Mouse (Mus musculus): ENCODE measurements around the gene Rps18.
"Not testable (repeated sequence)": the region's sequence is repeated elsewhere in the genome, so short reads cannot be mapped to it uniquely, and the experiment has no call there.

Rps18 gene

GRCm38 (mm10) chr17:33909869-33910250 is 45.9 kb downstream of the Rps18 start:
- DNase-seq (ENCODE audit: low read depth in 1 of 2, low spot score in 2 of 2), result peak in 1 of 2 experiments; percentile 53

- peak; percentile 92 to 96 for DNase-seq (ENCODE audit: low read depth in 1 of 2, low spot score in 2 of 2)
These were observed 46.5 kb downstream of the Rps18 start, which contains the start of gene Daxx for GRCm38 (mm10) chr17:33909077-33909868. Gene Daxx, plus strand, starts transcription at chr17:33909414.

- DNase-seq (ENCODE audit: low read depth in 1 of 2, low spot score in 2 of 2), result no peak
These were observed 47.3 kb downstream of the Rps18 start for GRCm38 (mm10) chr17:33908331-33909076.

GRCm38 (mm10) chr17:33904835-33905234 is 51.0 kb downstream of the Rps18 start, which contains the start of gene Platr17:
Gene Platr17, plus strand, starts transcription at chr17:33905135.
- DNase-seq (ENCODE audit: low read depth in 1 of 2, low spot score in 2 of 2), result not testable (repeated sequence)

GRCm38 (mm10) chr17:33903911-33904651 is 51.7 kb downstream of the Rps18 start:
- not testable (repeated sequence) for DNase-seq (ENCODE audit: low read depth in 1 of 2, low spot score in 2 of 2)

- DNase-seq (ENCODE audit: low read depth in 1 of 2, low spot score in 2 of 2), result no peak
These were observed 53.3 kb downstream of the Rps18 start for GRCm38 (mm10) chr17:33902491-33902890.

- DNase-seq (ENCODE audit: low read depth in 1 of 2, low spot score in 2 of 2), result no peak
These were observed 53.7 kb downstream of the Rps18 start for GRCm38 (mm10) chr17:33902079-33902478.

Data from monocyte, adult 2 months (primary cell).